Mouse (Mus musculus): ENCODE measurements around the gene Kifc1.

The Kifc1 gene

DNA sequence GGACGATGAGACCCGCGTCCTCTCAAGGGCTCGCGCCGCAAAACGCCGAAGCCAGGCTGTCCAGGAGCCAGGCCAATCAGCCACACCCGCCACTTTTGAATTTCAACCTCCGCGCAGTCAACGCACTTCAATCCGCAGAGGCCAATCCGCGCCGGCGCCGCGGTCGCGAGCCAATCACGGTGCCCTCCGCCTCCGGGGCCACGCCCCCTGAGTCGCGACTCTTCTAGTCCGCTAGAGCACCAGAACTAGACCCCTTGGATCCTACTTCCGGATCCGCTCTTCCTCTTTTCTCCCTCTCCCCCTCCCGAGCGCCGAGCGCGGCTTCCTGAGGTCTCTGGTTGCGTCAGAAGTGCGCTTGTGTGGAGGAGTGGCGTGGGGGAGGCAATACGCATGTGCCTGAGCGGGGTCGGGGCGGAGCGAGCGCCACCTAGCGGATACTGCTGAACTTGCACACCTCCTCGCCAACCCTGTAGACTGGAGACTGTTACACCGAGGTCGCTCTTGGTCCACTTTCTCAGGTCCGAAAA lies at the start of gene Kifc1:
Gene Kifc1, minus strand, starts transcription at position 129 of the 527 bp plus-strand sequence.
- peak; percentile 99 to 100 for DNase-seq (ENCODE audit: low spot score in 2 of 2)

DNA sequence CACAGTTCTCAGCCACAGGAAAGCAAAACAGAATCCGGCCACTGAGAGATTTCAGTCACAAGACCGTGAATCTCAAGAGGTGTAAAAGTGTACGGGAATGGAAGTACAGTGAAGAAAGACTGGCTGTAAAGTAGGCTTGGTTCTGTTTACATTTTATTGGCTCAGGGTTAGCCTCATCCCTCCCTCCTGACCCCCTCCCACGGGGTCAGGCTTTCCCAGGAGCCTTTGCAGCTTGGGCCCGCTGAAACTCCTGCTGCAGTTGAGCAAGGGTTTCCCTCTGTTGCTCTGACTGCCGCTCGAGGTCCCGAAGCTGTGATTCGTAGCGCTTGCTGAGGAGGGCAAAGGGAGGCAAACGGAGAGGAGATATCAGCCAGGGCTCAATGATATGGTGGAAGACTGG lies 48.3 kb upstream of the Kifc1 start:
- no peak for DNase-seq (ENCODE audit: low spot score in 2 of 2)

DNA sequence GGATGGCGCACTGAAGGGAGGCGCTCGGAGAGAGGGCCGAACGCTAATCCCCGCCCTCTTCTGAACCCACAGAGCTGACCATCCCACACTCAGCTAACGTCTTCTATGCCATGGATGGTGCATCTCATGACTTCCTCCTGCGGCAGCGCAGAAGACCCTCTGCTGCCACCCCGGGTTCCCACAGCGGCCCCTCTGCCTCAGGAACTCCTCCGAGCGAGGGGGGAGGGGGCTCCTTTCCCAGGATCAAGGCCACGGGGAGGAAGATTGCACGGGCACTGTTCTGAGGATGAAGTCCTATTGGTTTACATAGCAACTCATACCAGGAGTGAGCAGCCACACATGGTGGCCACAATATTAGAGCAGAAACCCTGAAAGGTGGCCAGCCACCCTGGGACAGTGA lies 46.5 kb upstream of the Kifc1 start:
- DNase-seq (ENCODE audit: low spot score in 2 of 2), result no peak

- no peak for DNase-seq (ENCODE audit: low spot score in 2 of 2)
Measured at GRCm38 (mm10) chr17:33935422-33936055, 45.1 kb upstream of the Kifc1 start.

- no peak for DNase-seq (ENCODE audit: low spot score in 2 of 2)
Measured at GRCm38 (mm10) chr17:33932970-33933369, 42.5 kb upstream of the Kifc1 start.

- no peak for DNase-seq (ENCODE audit: low spot score in 2 of 2)
Measured at GRCm38 (mm10) chr17:33932448-33932847, 42.0 kb upstream of the Kifc1 start.

GRCm38 (mm10) chr17:33931947-33932346 lies 41.5 kb upstream of the Kifc1 start:
- no peak for DNase-seq (ENCODE audit: low spot score in 2 of 2)

DNA sequence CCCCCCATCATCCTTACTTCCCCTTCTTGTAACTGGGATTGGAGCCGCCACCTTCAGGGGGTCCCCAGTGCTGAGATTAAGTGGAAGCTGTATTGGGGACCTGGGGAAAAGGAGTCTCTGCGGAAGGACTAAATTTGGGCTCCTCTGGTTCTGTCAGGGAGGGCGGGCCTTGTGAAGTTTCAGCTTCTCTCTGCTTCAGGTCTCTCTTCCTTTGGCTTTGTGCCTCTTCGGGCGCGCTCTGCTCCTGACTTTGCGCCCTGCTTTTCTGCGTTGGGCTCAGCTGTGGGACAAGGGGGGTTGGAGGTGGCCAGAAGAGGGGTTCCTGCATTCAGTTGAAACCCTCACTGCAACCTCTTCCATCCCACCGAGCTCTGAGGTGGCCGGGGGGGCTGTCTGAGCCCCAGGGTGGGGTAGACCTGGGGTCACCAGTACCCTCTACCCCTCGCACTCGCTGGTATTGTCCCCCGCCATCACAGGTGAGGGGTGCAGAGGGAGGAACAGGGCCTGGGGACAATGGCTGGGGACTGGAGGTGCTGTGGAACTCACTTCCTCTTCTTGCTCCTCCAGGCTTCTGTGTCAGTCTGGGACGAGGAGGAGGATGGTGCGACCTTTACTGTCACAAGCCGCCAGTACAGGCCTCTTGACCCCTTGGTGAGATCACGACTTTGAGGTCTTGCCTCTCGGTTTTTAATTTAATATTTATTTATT lies 40.9 kb upstream of the Kifc1 start:
- no peak for DNase-seq (ENCODE audit: low spot score in 2 of 2)

DNA sequence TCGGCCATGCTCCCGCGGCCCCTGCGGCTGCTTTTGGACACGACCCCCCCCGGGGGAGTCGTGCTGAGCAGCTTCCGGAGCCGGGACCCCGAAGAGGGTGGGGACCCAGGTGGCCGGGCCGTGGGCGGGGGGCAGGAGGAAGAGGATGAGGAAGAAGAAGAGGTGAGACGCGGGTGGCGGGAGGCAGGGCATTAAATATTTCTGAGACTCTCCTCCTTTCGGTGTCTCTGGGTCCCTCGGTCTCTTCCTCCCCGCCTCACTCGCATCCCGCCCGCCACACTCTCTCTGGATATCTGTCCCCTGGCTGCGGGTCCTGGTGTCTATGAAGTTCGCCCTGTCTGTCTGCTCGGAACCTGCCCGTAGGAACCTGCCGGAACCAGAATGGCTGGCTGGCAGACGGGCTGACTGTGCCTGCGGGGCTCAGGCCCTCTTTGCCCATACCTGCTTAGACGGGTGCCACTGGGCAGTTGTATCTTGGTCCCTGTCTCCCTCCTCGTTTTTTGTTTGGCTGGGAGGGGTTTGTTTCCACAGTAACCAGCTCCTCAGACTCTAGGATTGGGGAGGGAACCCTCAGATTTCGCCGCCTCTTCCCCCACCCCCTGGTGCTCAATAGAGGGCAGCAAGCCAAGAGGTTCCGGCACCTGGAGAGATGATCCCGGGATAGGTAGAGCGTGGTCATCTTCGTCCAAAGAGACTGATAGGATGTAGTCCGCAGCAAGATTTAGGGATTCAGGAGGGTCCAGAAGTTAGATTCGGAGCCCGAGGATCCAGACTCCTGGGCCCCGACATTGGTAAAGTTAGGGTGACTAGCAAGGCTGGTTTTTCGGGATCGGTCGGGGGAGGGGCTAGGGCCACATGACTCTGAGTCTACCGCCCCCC lies 40.1 kb upstream of the Kifc1 start:
- peak; percentile 70 to 78 for DNase-seq (ENCODE audit: low spot score in 2 of 2)

DNA sequence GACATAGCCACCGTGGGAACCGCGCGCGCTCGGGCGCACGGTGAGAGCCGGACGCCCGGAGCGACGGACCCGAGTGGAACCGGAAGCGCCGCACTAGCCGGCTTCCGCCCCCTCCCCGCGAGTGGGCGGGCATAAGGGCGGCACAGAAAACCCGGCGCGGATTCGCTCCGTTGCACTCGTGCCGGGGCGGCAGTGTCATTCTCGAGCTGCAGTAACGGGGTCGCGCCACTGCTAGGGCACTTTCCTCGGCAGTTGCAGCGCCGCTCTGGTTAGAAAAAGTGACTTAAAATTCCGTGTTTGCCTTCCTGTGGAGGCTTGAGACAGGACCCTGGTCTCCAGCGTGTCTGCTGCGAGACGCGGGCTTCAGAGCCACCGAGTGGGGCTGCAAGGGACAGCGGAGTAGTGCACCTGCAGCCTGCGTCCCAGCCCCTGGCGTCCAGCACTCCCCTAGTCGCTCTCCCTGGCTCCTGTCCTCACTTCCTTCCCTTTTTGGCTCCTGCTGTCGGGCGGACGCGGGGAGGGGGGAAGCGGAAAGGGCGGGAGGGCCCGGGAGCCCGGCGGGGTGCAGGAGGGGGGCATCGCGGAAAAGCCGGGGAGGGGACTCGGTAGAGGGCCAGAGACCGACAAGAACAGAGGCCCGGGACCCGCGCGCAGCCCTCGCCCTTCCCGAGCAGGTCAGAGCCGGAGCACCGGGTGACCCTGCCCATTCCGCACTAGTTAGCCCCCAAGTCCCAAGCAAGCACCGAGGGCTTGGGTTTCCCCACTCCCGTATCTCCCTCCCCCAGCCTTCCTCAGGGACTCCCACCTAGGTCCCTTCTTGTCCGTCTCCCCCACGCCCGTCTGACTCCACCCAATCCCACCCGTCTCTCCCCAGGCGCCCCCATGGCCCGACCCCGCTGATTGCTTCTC lies 39.2 kb upstream of the Kifc1 start, which contains the start of gene Rgl2:
Gene Rgl2, plus strand, starts transcription at position 173 of the 909 bp plus-strand sequence.
- peak; percentile 92 for DNase-seq (ENCODE audit: low spot score in 2 of 2)

- DNase-seq (ENCODE audit: low spot score in 2 of 2), result no peak
Measured at GRCm38 (mm10) chr17:33928251-33928947, 37.9 kb upstream of the Kifc1 start.

GRCm38 (mm10) chr17:33926207-33926932 lies 35.9 kb upstream of the Kifc1 start:
- DNase-seq (ENCODE audit: low spot score in 2 of 2), result no peak

DNA sequence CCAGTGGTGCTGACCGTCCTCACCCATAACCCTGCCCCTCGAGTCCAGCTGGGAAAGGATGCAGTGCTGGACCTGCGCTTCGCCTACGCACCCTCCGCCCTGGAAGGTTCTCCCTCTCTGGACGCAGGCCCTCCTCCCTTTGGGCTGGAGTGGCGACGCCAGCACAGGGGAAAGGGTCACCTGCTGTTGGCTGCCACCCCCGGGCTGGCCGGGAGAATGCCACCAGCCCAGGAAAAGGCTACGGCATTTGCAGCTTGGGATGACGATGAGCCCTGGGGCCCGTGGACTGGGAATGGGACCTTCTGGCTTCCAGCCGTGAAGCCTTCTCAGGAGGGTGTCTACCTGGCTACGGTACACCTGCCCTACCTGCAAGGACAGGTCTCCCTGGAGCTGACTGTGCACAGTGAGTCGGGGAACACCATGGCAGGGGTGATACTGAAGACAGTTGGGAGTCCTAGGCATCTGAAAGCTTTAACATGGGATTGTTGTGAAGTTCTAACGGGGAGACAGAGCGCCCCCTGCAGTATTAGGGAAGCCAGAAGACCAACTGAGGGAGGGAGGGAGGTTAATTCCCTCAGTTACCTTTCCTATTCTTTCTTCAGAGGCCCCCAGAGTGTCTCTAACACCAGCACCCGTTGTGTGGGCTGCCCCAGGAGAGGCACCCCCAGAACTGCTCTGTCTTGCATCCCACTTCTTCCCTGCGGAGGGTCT lies 35.1 kb upstream of the Kifc1 start:
- no peak for DNase-seq (ENCODE audit: low spot score in 2 of 2)

DNA sequence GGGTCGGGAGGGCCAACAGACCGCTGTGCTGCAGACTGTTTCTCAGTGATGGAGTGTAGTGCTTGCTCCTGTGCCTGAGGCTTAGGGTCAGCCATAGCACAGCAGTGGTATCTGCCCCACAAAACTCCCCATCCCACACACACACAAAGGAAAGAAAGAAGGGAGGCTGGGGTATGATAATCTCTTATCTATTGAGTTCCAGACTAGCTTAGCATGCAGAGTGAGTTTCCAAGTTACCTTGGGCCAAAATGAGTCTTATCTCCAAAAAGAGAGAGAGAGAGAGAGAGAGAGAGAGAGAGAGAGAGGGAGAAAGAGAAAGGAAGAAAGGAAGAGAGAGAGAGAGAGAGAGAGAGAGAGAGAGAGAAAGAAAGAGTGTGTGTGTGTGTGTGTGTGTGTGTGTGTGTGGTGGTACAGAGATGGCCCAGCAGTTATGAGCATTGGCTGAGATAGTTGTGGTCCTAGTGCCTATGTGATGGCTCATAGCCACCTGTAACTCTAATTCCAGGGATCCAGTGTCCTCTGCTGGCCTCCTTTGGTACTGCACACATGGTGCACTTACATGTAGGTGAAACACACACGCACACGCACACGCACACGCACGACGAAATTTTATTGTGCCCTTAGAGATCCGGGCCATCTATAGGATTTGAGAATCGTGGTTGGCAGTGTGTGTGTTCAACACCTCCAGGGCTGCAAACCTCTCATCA lies 34.3 kb upstream of the Kifc1 start:
- DNase-seq (ENCODE audit: low spot score in 2 of 2), result no peak

- no peak for DNase-seq (ENCODE audit: low spot score in 2 of 2)
Measured at GRCm38 (mm10) chr17:33921361-33921760, 30.9 kb upstream of the Kifc1 start.

- DNase-seq (ENCODE audit: low spot score in 2 of 2), result peak; percentile 86 to 91
Measured at GRCm38 (mm10) chr17:33920282-33921097, 30.0 kb upstream of the Kifc1 start.

All from right cerebral cortex, adult 2 months (tissue).